Mouse (Mus musculus) lung, adult 2 months (tissue): Measurements from ENCODE around the gene Colgalt2.

Experiments used
- CTCF ChIP-seq: fragments of 200-500 bp; IDR thresholded peaks from 2 replicates; pipeline ENCODE4 v1.5.1; 2011; ENCODE audit warnings: mild to moderate bottlenecking, low read length, control low read depth; ENCODE audit not compliant: insufficient read depth
- POLR2A ChIP-seq: fragments of 200-500 bp; IDR thresholded peaks from 2 replicates; pipeline ENCODE4 v1.6.1; 2011; ENCODE audit warnings: low read depth, mild to moderate bottlenecking, control low read depth, low read length, borderline replicate concordance; ENCODE audit errors: extremely low read depth

DNA sequence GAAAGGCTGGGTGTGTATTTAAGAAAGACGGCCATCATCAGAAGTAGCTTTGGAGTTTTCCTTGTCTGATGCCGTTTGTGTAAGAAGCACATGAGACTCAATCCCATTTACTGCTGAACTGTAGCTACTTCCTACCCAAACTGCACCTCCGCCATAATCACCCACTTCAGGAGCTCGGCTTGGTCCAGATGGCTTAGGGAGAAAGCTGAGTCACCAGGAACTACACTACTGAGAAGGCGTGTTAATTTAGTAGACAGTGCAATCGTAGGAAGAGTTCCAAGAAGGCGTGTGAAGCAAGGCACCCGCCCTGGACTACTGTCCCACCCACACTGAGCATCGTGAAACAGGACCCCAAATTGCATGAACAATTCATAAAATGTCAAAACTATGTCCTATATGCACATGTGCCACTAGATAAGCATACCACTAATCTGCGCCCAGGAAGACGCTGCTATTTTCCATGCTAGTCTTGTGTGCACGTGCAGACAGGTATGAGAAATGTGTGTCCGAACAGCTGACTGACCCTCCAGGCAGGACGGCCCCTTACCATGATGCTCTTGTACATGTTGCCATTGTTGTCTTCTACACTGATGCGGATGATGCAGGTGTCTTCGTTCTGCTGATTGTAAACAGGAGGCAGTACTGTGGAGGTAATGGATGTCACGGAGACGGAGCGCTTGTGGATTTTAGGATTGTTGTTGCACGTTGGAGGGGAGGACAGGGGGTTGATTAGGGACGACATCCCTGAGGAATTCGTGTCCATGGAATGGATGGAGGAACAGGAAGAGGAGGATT lies 124.7 kb downstream of the Colgalt2 start:
- TF ChIP-seq CTCF = no peak
- no peak for TF ChIP-seq POLR2A
